Mouse (Mus musculus) MEL (cell line): ENCODE data around the gene Ovca2. TPM values are rescaled to one million over a fixed set of nuclear protein-coding genes. Genes with fewer than 3 reads are reported as not detected.

Source experiments
- DNase-seq: peaks from one replicate; pipeline ENCODE4 v3.0.0; 2011; ENCODE audit warnings: low read depth, low spot score
- H3K27ac ChIP-seq: 2 replicates; pipeline ENCODE4 v1.5.1; 2012; ENCODE audit warnings: low read depth, mild to moderate bottlenecking, control low read depth, low read length, moderate library complexity; ENCODE audit not compliant: control insufficient read depth
- H3K27me3 ChIP-seq, 2 experiments: fragments of 150-350 bp in 1 of 2; sonication (generic) in 1 of 2; 2 replicates each; pipeline ENCODE4 v1.6.1; 2012; ENCODE audit warnings: low read length in 2 of 2, mild to moderate bottlenecking in 2 of 2, improper control_type of control experiment in 1 of 2, moderate library complexity in 1 of 2; ENCODE audit not compliant: insufficient read depth in 2 of 2, control insufficient read depth in 1 of 2
- H3K36me3 ChIP-seq, 2 experiments: 2 replicates each; pipeline ENCODE4 v1.6.1; 2012 to 2014; ENCODE audit warnings: low read length in 2 of 2, improper control_type of control experiment in 1 of 2, inconsistent platforms in 1 of 2, mild to moderate bottlenecking in 1 of 2; ENCODE audit not compliant: insufficient read depth in 2 of 2, control insufficient read depth in 1 of 2
- H3K4me1 ChIP-seq, 2 experiments: fragments of 150-350 bp in 1 of 2; sonication (generic) in 1 of 2; 2 replicates each; pipeline ENCODE4 v1.6.1; 2012; ENCODE audit warnings: low read length in 2 of 2, improper control_type of control experiment in 1 of 2, mild to moderate bottlenecking in 1 of 2; ENCODE audit not compliant: insufficient read depth in 2 of 2, control insufficient read depth in 1 of 2
- H3K4me3 ChIP-seq, 2 experiments: fragments of 150-350 bp in 1 of 2; sonication (generic) in 1 of 2; 2 replicates each; pipeline ENCODE4 v1.5.1; 2012; ENCODE audit warnings: low read depth in 2 of 2, low read length in 2 of 2, mild to moderate bottlenecking in 2 of 2, moderate library complexity in 2 of 2, control low read depth in 1 of 2, improper control_type of control experiment in 1 of 2; ENCODE audit not compliant: control insufficient read depth in 1 of 2, insufficient read depth in 1 of 2
- H3K79me2 ChIP-seq: 2 replicates; pipeline ENCODE4 v1.6.1; 2012; ENCODE audit warnings: mild to moderate bottlenecking, low read length, moderate library complexity; ENCODE audit not compliant: control insufficient read depth, poor library complexity, insufficient read depth
- H3K9ac ChIP-seq: 2 replicates; pipeline ENCODE4 v1.6.1; 2012; ENCODE audit warnings: low read depth, mild to moderate bottlenecking, control low read depth, low read length, moderate library complexity; ENCODE audit not compliant: control insufficient read depth, poor library complexity, severe bottlenecking
- H3K9me3 ChIP-seq: fragments of 150-350 bp; sonication (generic); replicated peaks from 2 replicates; pipeline ENCODE4 v1.6.1; 2012; ENCODE audit warnings: mild to moderate bottlenecking, low read length, improper control_type of control experiment, moderate library complexity; ENCODE audit not compliant: insufficient read depth
- BHLHE40 ChIP-seq: IDR thresholded peaks from 2 replicates; pipeline ENCODE4 v1.6.1; 2012; ENCODE audit warnings: low read depth, mild to moderate bottlenecking, inconsistent platforms, low read length, improper control_type of control experiment, borderline replicate concordance
- CHD1 ChIP-seq: IDR thresholded peaks from 2 replicates; pipeline ENCODE4 v1.6.1; 2012; ENCODE audit warnings: low read depth, mild to moderate bottlenecking, inconsistent platforms, low read length, improper control_type of control experiment
- CTCF ChIP-seq, 3 experiments: IDR thresholded peaks in 2 of 3; conservative IDR thresholded peaks in 1 of 3; 2 replicates each; pipeline ENCODE4 v1.5.1; 2011 to 2012; ENCODE audit warnings: low read length in 3 of 3, low read depth in 2 of 3, mild to moderate bottlenecking in 2 of 3, improper control_type of control experiment in 1 of 3, inconsistent platforms in 1 of 3, mixed read lengths in 1 of 3, moderate library complexity in 1 of 3; ENCODE audit not compliant: control insufficient read depth in 1 of 3, insufficient read depth in 1 of 3, poor library complexity in 1 of 3, severe bottlenecking in 1 of 3
- ELF1 ChIP-seq: IDR thresholded peaks from 2 replicates; pipeline ENCODE4 v1.6.1; 2014; ENCODE audit warnings: low read depth, mild to moderate bottlenecking, inconsistent platforms, low read length, improper control_type of control experiment, moderate library complexity
- ETS1 ChIP-seq: IDR thresholded peaks from 2 replicates; pipeline ENCODE4 v1.6.1; 2012; ENCODE audit warnings: low read depth, mild to moderate bottlenecking, inconsistent platforms, low read length, improper control_type of control experiment, moderate library complexity
- GABPA ChIP-seq: IDR thresholded peaks from 2 replicates; pipeline ENCODE4 v1.6.1; 2012; ENCODE audit warnings: low read depth, mild to moderate bottlenecking, inconsistent platforms, low read length, improper control_type of control experiment, moderate library complexity
- MAX ChIP-seq: IDR thresholded peaks from 2 replicates; pipeline ENCODE4 v1.6.1; 2011; ENCODE audit warnings: low read length, improper control_type of control experiment
- MYB ChIP-seq: IDR thresholded peaks from 2 replicates; pipeline ENCODE4 v1.6.1; 2011; ENCODE audit warnings: mild to moderate bottlenecking, low read depth, low read length, improper control_type of control experiment
- MYC ChIP-seq: IDR thresholded peaks from 2 replicates; pipeline ENCODE4 v1.6.1; 2011; ENCODE audit warnings: low read depth, mild to moderate bottlenecking, low read length, improper control_type of control experiment, moderate library complexity
- NRF1 ChIP-seq: IDR thresholded peaks from 2 replicates; pipeline ENCODE4 v1.6.1; 2014; ENCODE audit warnings: low read depth, mild to moderate bottlenecking, inconsistent platforms, low read length, improper control_type of control experiment, moderate library complexity; ENCODE audit not compliant: poor library complexity, insufficient read depth, severe bottlenecking
- RAD21 ChIP-seq: IDR thresholded peaks from 2 replicates; pipeline ENCODE4 v1.6.1; 2011; ENCODE audit warnings: mild to moderate bottlenecking, low read depth, low read length, improper control_type of control experiment
- RCOR1 ChIP-seq: IDR thresholded peaks from 2 replicates; pipeline ENCODE4 v1.6.1; 2012; ENCODE audit warnings: low read depth, mild to moderate bottlenecking, inconsistent platforms, low read length, improper control_type of control experiment
- SMC3 ChIP-seq: IDR thresholded peaks from 2 replicates; pipeline ENCODE4 v1.6.1; 2011; ENCODE audit warnings: low read depth, low read length, improper control_type of control experiment
- TAL1 ChIP-seq: IDR thresholded peaks from 2 replicates; pipeline ENCODE4 v1.6.1; 2012; ENCODE audit warnings: mild to moderate bottlenecking, inconsistent platforms, low read length, moderate library complexity, mixed read lengths
- TBP ChIP-seq: IDR thresholded peaks from 2 replicates; pipeline ENCODE4 v1.8.0; 2011; ENCODE audit warnings: low read depth, low read length, improper control_type of control experiment
- ZC3H11A ChIP-seq: IDR thresholded peaks from 2 replicates; pipeline ENCODE4 v1.6.1; 2012; ENCODE audit warnings: low read depth, mild to moderate bottlenecking, inconsistent platforms, low read length, improper control_type of control experiment
- ZMIZ1 ChIP-seq: IDR thresholded peaks from 2 replicates; pipeline ENCODE4 v1.6.1; 2012; ENCODE audit warnings: low read depth, mild to moderate bottlenecking, inconsistent platforms, low read length, improper control_type of control experiment, moderate library complexity
- ZNF384 ChIP-seq: IDR thresholded peaks from 2 replicates; pipeline ENCODE4 v1.6.1; 2012; ENCODE audit warnings: low read depth, mild to moderate bottlenecking, inconsistent platforms, low read length, improper control_type of control experiment
- polyA plus RNA-seq, 2 experiments: library from polyadenylated mRNA; stranded (reverse) in 1 of 2; unstranded in 1 of 2; fragments of >175 nt in 1 of 2; fragments of >200 nt in 1 of 2; gene quantifications; 2 replicates each; pipeline versions ENCODE4 v1.2.1 to v1.2.4; 2012; ENCODE audit warnings: low replicate concordance in 2 of 2, low read depth in 1 of 2; ENCODE audit not compliant: insufficient read length in 2 of 2, insufficient read depth in 1 of 2, missing spikeins in 1 of 2
- total RNA-seq: library from RNA; depleted of rRNA; stranded (reverse); fragments of 300-350 nt; gene quantifications from 2 replicates; pipeline ENCODE4 v1.2.3, GENCODE M21; 2012

Ovca2 gene
- total and polyA plus RNA-seq, 3 experiments, result 23.1 to 33.1 TPM; not detected in 1

DNA sequence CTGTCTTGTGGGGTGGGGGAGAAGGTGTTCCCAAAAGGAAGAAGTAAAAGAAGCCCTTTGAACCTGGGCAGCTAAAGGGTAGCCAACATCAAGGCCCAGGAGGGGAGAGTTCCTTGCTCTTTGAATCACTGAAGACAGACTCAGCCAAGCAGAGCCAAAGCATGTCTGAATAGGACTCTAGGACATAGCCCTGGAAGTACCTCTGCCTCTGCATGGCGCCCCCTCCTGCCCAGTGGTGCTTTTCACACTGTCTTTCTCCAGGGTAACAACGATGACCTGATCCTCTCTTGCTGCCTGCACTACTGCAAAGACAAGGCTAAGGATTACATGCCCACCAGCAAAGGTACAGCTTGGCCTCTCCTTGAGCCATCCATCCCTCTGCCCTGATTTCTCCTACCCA is 19.1 kb downstream of the Ovca2 start:
- peaks cover 0 to 10% of the 10 kb centered on the region in 2 experiments; a peak in 2 of 4 replicates for H3K36me3 ChIP-seq
- H3K27me3 ChIP-seq, result no peaks in the 10 kb centered on the region
- no peaks in the 10 kb centered on the region for H3K79me2 ChIP-seq
- H3K4me1 ChIP-seq, result peaks cover 0 to 6% of the 10 kb centered on the region in 2 experiments; a peak in 2 of 4 replicates
- H3K4me3 ChIP-seq, result no peak overlapping the region
- H3K9me3 ChIP-seq, result no peaks in the 10 kb centered on the region
- no peak overlapping the region for H3K9ac ChIP-seq
- H3K27ac ChIP-seq, result no peak overlapping the region
- TF ChIP-seq RAD21 (peak; percentile 48), SMC3 (peak; percentile 82), CTCF (IDR thresholded peaks at IDR 0.05 in 2 of 3, conservative IDR thresholded peaks at IDR 0.05 in 1 of 3; ENCODE audit: control insufficient read depth in 1 of 3, insufficient read depth in 1 of 3, low read depth in 2 of 3, low read length in 3 of 3, poor library complexity in 1 of 3, severe bottlenecking in 1 of 3) (peak; percentile 60 to 83 (median 74)), MYC (no peak)
- DNase-seq, result peak; percentile 70

DNA sequence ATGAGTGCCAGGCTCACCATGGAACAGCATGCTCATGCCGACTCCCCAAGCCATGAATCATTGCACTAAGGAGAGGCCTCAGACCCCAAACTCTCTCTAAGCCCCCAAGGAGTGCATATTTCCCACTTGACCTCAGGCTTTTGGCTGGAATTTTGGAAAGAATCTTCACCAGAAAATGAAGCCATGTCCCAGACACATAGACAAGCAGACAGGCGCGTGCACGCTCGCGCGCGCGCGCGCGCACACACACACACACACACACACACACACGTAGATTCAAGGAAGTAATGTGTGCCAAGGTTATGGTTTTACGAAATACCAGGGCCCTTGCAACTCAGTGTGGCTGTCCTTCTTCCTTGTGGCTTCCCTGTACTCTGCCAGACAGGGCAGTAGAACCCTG is 20.2 kb downstream of the Ovca2 start:
- no peak for TF ChIP-seq NRF1
- TF ChIP-seq GABPA, result no peak
- TF ChIP-seq ZC3H11A, result no peak
- TF ChIP-seq MYC, result no peak
- TF ChIP-seq ETS1, result no peak
- TF ChIP-seq RCOR1, result no peak
- TF ChIP-seq ZMIZ1, result no peak
- no peak for TF ChIP-seq CHD1
- no peak for TF ChIP-seq MAX
- no peak for TF ChIP-seq BHLHE40
- TF ChIP-seq ZNF384, result no peak
- no peak for TF ChIP-seq MYB
- no peak for TF ChIP-seq ELF1
- no peak for TF ChIP-seq TBP
- TF ChIP-seq TAL1, result no peak
- no peak for TF ChIP-seq SMC3
- Histone ChIP-seq H3K36me3 (peaks cover 0 to 10% of the 10 kb centered on the region in 2 experiments; a peak in 2 of 4 replicates), H3K79me2 (no peaks in the 10 kb centered on the region), H3K9ac (no peak overlapping the region), H3K27me3 (no peaks in the 10 kb centered on the region), H3K4me1 (peaks cover 5 to 12% of the 10 kb centered on the region in 2 experiments; a peak in 3 of 4 replicates), H3K9me3 (no peaks in the 10 kb centered on the region), H3K27ac (no peak overlapping the region), H3K4me3 (no peak overlapping the region)
- no peak for DNase-seq
